ENCODE assay signal across 15 mouse cellular contexts in genomic region chr11:77896011-77896410, GRCm38 (mm10). TPM values are rescaled to one million over a fixed set of nuclear protein-coding genes. Genes with fewer than 3 reads are reported as not detected.
A peak's percentile ranks its signal among the peaks of the same experiment; 100 is the strongest.
DNase-seq lines count a peak whose midpoint lies in the region; ATAC-seq and TF ChIP-seq lines count a peak whose summit lies in the region.
"Had no signal": no experiment of that assay in that cellular context is flagged by ENCODE, and none has a peak within 500 bp of the region (broad histone marks: within the 10 kb centered on the region; RNA-seq: fewer than 3 reads in every experiment).

No protein-coding gene starts in this region.

- H3K27ac ChIP-seq in limb, embryonic 13.5 days: no peak overlapping the region
- H3K27ac ChIP-seq in limb, embryonic 10.5 days: no peak overlapping the region
- H3K27ac ChIP-seq in forebrain, embryonic 14.5 days (ENCODE audit: low read depth, low read length): peak overlapping the region; percentile 96
- no peak overlapping the region for H3K27ac ChIP-seq in hindbrain, postnatal 0 days
- H3K27ac ChIP-seq in neural tube, embryonic 14.5 days (ENCODE audit: low read depth, low read length): peak overlapping the region; percentile 80
- H3K27ac ChIP-seq in liver, embryonic 12.5 days: no peak overlapping the region

- peak; percentile 14; the same call in 1 of the 2 replicates for TF ChIP-seq CTCF in hindbrain, postnatal 0 days (IDR thresholded peaks at IDR 0.05; ENCODE audit: low read depth)

- H3K4me3 ChIP-seq in limb, embryonic 13.5 days: no peak overlapping the region
- no peak overlapping the region for H3K4me3 ChIP-seq in limb, embryonic 10.5 days
- H3K4me3 ChIP-seq in forebrain, embryonic 14.5 days (ENCODE audit: low read depth, low read length): no peak overlapping the region
- H3K4me3 ChIP-seq in hindbrain, postnatal 0 days (ENCODE audit: low read length): no peak overlapping the region
- no peak overlapping the region for H3K4me3 ChIP-seq in neural tube, embryonic 14.5 days (ENCODE audit: low read depth, low read length)
- H3K4me3 ChIP-seq in liver, embryonic 12.5 days: no peak overlapping the region

- intact Hi-C loops in left cerebral cortex, postnatal 36 days (cut with DNase I): no loop called here

- H3K4me2 ChIP-seq in limb, embryonic 13.5 days (replicated peaks): 0 out of 2 replicates have a peak overlapping the region, but pooled peaks have one; percentile 31
- peak overlapping the region; percentile 49 for H3K4me2 ChIP-seq in forebrain, embryonic 14.5 days (ENCODE audit: low read length)
- H3K4me2 ChIP-seq in hindbrain, postnatal 0 days (ENCODE audit: low read depth, low read length): peak overlapping the region; percentile 48
- no peak overlapping the region; the same call in 1 of the 2 replicates for H3K4me2 ChIP-seq in neural tube, embryonic 14.5 days (ENCODE audit: low read depth, low read length)
- no peak overlapping the region for H3K4me2 ChIP-seq in liver, embryonic 12.5 days

- no peak overlapping the region for H3K9ac ChIP-seq in limb, embryonic 13.5 days
- peak overlapping the region; percentile 63 for H3K9ac ChIP-seq in forebrain, embryonic 14.5 days (ENCODE audit: low read length)
- 0 out of 2 replicates have a peak overlapping the region, but pooled peaks have one; percentile 22 for H3K9ac ChIP-seq in hindbrain, postnatal 0 days (replicated peaks; ENCODE audit: low read length)
- no peak overlapping the region for H3K9ac ChIP-seq in neural tube, embryonic 14.5 days (replicated peaks; ENCODE audit: low read depth, low read length)
- no peak overlapping the region for H3K9ac ChIP-seq in liver, embryonic 12.5 days

- DNase-seq in limb, embryonic 10.5 days (ENCODE audit: low spot score): no peak
- peak; percentile 75 for DNase-seq in forebrain, embryonic 14.5 days (ENCODE audit: low spot score)
- no peak for DNase-seq in hindbrain, postnatal 0 days (ENCODE audit: low spot score)
- no peak for DNase-seq in left cerebral cortex, postnatal 36 days (ENCODE audit: low spot score in 2 of 2)
- DNase-seq: adrenal gland, postnatal 25 days; cerebellum, adult 11 months; gastrocnemius, postnatal 10 days; kidney, adult 2 months; lung, postnatal 4 days; right cerebral cortex, postnatal 4 days; thymus, postnatal 14 days had no signal

- peaks cover 27% of the 10 kb centered on the region for H3K4me1 ChIP-seq in limb, embryonic 13.5 days
- peaks cover 27% of the 10 kb centered on the region for H3K4me1 ChIP-seq in limb, embryonic 10.5 days
- H3K4me1 ChIP-seq in forebrain, embryonic 14.5 days (ENCODE audit: control insufficient read depth, insufficient read depth, low read length): peaks cover 70% of the 10 kb centered on the region
- H3K4me1 ChIP-seq in hindbrain, postnatal 0 days (ENCODE audit: insufficient read depth, low read length): peaks cover 54% of the 10 kb centered on the region
- H3K4me1 ChIP-seq in neural tube, embryonic 14.5 days (ENCODE audit: control insufficient read depth, insufficient read depth, low read length): peaks cover 48% of the 10 kb centered on the region
- peaks cover 26% of the 10 kb centered on the region for H3K4me1 ChIP-seq in liver, embryonic 12.5 days

- ATAC-seq in limb, embryonic 13.5 days (ENCODE audit: low FRiP score, low read depth): no peak
- no peak for ATAC-seq in forebrain, embryonic 14.5 days
- ATAC-seq in hindbrain, postnatal 0 days: no peak
- no peak for ATAC-seq in neural tube, embryonic 14.5 days (ENCODE audit: low read depth)
- ATAC-seq in liver, embryonic 12.5 days: no peak
- ATAC-seq: CD4-positive, CD25-positive, alpha-beta regulatory T cell, adult 4 months had no signal

- H3K36me3 ChIP-seq in limb, embryonic 13.5 days: no peaks in the 10 kb centered on the region
- H3K36me3 ChIP-seq in limb, embryonic 10.5 days: no peaks in the 10 kb centered on the region
- H3K36me3 ChIP-seq in forebrain, embryonic 14.5 days (ENCODE audit: control insufficient read depth, insufficient read depth, low read length): no peaks in the 10 kb centered on the region
- no peaks in the 10 kb centered on the region for H3K36me3 ChIP-seq in hindbrain, postnatal 0 days (ENCODE audit: insufficient read depth, low read length)
- no peaks in the 10 kb centered on the region for H3K36me3 ChIP-seq in neural tube, embryonic 14.5 days (ENCODE audit: control insufficient read depth, insufficient read depth, low read length)
- no peaks in the 10 kb centered on the region for H3K36me3 ChIP-seq in liver, embryonic 12.5 days

- H3K9me3 ChIP-seq in limb, embryonic 13.5 days: no peaks in the 10 kb centered on the region
- H3K9me3 ChIP-seq in limb, embryonic 10.5 days (replicated peaks): no peaks in the 10 kb centered on the region
- no peaks in the 10 kb centered on the region for H3K9me3 ChIP-seq in forebrain, embryonic 14.5 days (replicated peaks; ENCODE audit: control insufficient read depth, low read length)
- no peaks in the 10 kb centered on the region for H3K9me3 ChIP-seq in hindbrain, postnatal 0 days (ENCODE audit: low read length)
- no peaks in the 10 kb centered on the region for H3K9me3 ChIP-seq in neural tube, embryonic 14.5 days (ENCODE audit: control insufficient read depth, low read length)
- no peaks in the 10 kb centered on the region for H3K9me3 ChIP-seq in liver, embryonic 12.5 days (replicated peaks)

- H3K27me3 ChIP-seq in limb, embryonic 13.5 days: peaks cover 51% of the 10 kb centered on the region
- H3K27me3 ChIP-seq in limb, embryonic 10.5 days (ENCODE audit: low read depth, poor library complexity, severe bottlenecking): peaks cover 92% of the 10 kb centered on the region
- no peaks in the 10 kb centered on the region for H3K27me3 ChIP-seq in forebrain, embryonic 14.5 days (replicated peaks; ENCODE audit: control insufficient read depth, insufficient read depth, low read length)
- H3K27me3 ChIP-seq in hindbrain, postnatal 0 days (ENCODE audit: insufficient read depth, low read length): no peaks in the 10 kb centered on the region
- H3K27me3 ChIP-seq in neural tube, embryonic 14.5 days (ENCODE audit: control insufficient read depth, insufficient read depth, low read length): no peaks in the 10 kb centered on the region; the same call in 1 of the 2 replicates
- H3K27me3 ChIP-seq in liver, embryonic 12.5 days (replicated peaks): peaks cover 77% of the 10 kb centered on the region

- 77% methylated on average over 9 of the region's 9 CpGs for WGBS in limb, embryonic 13.5 days
- whole genome bisulfite sequencing in limb, embryonic 10.5 days: 89% methylated on average over 9 of the region's 9 CpGs
- WGBS in forebrain, embryonic 14.5 days: 42% methylated on average over 9 of the region's 9 CpGs
- 40% methylated on average over 9 of the region's 9 CpGs for WGBS in hindbrain, postnatal 0 days
- 41% methylated on average over 9 of the region's 9 CpGs for WGBS in neural tube, embryonic 14.5 days
- 71% methylated on average over 9 of the region's 9 CpGs for WGBS in liver, embryonic 12.5 days (ENCODE audit: insufficient replicate concordance)

RNA-seq across cellular contexts. Expression of gene Pipox, which starts 2.1 kb away (rescaled TPM):
- 0.66 and 1.4 TPM in 2 replicates for polyA plus RNA-seq in limb, embryonic 13.5 days (2015; fragmentation: Nextera tagmentation; extraction: Ambion mirVana)
- polyA plus RNA-seq in limb, embryonic 10.5 days (2016; fragmentation: Nextera tagmentation; extraction: Ambion mirVana): 0.34 and 0.48 TPM in 2 replicates
- 10.1 and 11.4 TPM in 2 replicates for polyA plus RNA-seq in forebrain, embryonic 14.5 days (2014; fragmentation: Nextera tagmentation; extraction: Ambion mirVana)
- total RNA-seq in hindbrain, postnatal 0 days (2014; rRNA removed): 2.8 and 6.8 TPM in 2 replicates
- polyA plus RNA-seq in hindbrain, postnatal 0 days (2015; fragmentation: Nextera tagmentation; extraction: Ambion mirVana): 4.4 and 4.6 TPM in 2 replicates
- polyA plus RNA-seq in neural tube, embryonic 14.5 days (2014; fragmentation: Nextera tagmentation; extraction: Ambion mirVana): 4.6 and 6.7 TPM in 2 replicates
- polyA plus RNA-seq in liver, embryonic 12.5 days (2016; fragmentation: Nextera tagmentation; extraction: Ambion mirVana): 6.7 and 7.2 TPM in 2 replicates
- 1 to 10 TPM in 1 of 2 experiments, under 1 TPM in 1; 0.25 to 1.4 TPM for total RNA-seq in left cerebral cortex, postnatal 36 days (2021)

RNA-seq across cellular contexts. Expression of gene Sez6, which starts 34.6 kb away (rescaled TPM):
- polyA plus RNA-seq in limb, embryonic 13.5 days (2015; fragmentation: Nextera tagmentation; extraction: Ambion mirVana): 0.18 and 0.60 TPM in 2 replicates
- 0.11 and 0.14 TPM in 2 replicates for polyA plus RNA-seq in limb, embryonic 10.5 days (2016; fragmentation: Nextera tagmentation; extraction: Ambion mirVana)
- 140 and 175 TPM in 2 replicates for polyA plus RNA-seq in forebrain, embryonic 14.5 days (2014; fragmentation: Nextera tagmentation; extraction: Ambion mirVana)
- total RNA-seq in hindbrain, postnatal 0 days (2014; rRNA removed): 175 and 177 TPM in 2 replicates
- polyA plus RNA-seq in hindbrain, postnatal 0 days (2015; fragmentation: Nextera tagmentation; extraction: Ambion mirVana): 113 and 127 TPM in 2 replicates
- polyA plus RNA-seq in neural tube, embryonic 14.5 days (2014; fragmentation: Nextera tagmentation; extraction: Ambion mirVana): 121 and 145 TPM in 2 replicates
- 0.05 TPM in 1 of 2 replicates, not detected in the other for polyA plus RNA-seq in liver, embryonic 12.5 days (2016; fragmentation: Nextera tagmentation; extraction: Ambion mirVana)
- 100 to 1,000 TPM; 150 to 165 TPM for total RNA-seq in left cerebral cortex, postnatal 36 days (2021)
- polyA plus RNA-seq: CD4-positive, CD25-positive, alpha-beta regulatory T cell, adult 4 months had no signal

Comparison
In these comparisons a context has a peak if more than half of its experiments do, and no peak if none do; other contexts are left out.
1. H3K27ac ChIP-seq: peak in forebrain, embryonic 14.5 days (single experiment) and neural tube, embryonic 14.5 days (single experiment); none in limb, embryonic 13.5 days (single experiment), limb, embryonic 10.5 days (single experiment), hindbrain, postnatal 0 days (single experiment) and liver, embryonic 12.5 days (single experiment).
2. H3K4me2 ChIP-seq: peak in limb, embryonic 13.5 days (single experiment), forebrain, embryonic 14.5 days (single experiment) and hindbrain, postnatal 0 days (single experiment); none in neural tube, embryonic 14.5 days (single experiment) and liver, embryonic 12.5 days (single experiment).
3. H3K9ac ChIP-seq: peak in forebrain, embryonic 14.5 days (single experiment) and hindbrain, postnatal 0 days (single experiment); none in limb, embryonic 13.5 days (single experiment), neural tube, embryonic 14.5 days (single experiment) and liver, embryonic 12.5 days (single experiment).
4. RNA of gene Sez6, which starts 34.6 kb away (polyA plus RNA-seq): 121 to 145 TPM in neural tube, embryonic 14.5 days, 140 to 175 TPM in forebrain, embryonic 14.5 days and 113 to 127 TPM in hindbrain, postnatal 0 days; 0.18 to 0.60 TPM in limb, embryonic 13.5 days, 0.11 to 0.14 TPM in limb, embryonic 10.5 days and 0.05 TPM in liver, embryonic 12.5 days; every median in the first group is over 10 times any median in the second.